In the genomic region with DNA sequence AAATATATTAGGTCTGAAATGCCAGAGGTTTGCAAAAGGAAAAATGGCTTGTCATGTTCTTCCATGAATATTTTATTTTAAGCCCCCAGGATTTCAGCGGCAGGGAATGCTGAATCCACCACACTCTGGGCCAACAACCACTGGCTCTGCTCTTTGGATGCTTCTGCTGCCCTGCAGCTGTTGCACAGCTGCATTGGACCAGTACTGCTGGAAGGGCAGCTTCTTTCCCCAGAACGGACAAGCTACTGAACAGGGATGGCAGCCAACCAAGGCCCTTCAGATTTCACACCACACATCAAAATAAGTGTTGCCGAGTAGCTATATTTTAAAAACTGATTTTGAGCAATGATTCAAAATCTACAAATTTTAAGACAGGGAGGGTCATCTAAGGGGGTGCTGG, we compare ENCODE assay signal across 25 mouse cellular contexts.
DNase-seq lines count a peak whose midpoint lies in the region; ATAC-seq and TF ChIP-seq lines count a peak whose summit lies in the region.
"Had no signal": no experiment of that assay in that cellular context is flagged by ENCODE, and none has a peak within 500 bp of the region (broad histone marks: within the 10 kb centered on the region; RNA-seq: fewer than 3 reads in every experiment).

No protein-coding gene starts in this region.

- H3K4me3 ChIP-seq in gastrocnemius, adult 2 months, result no peak overlapping the region
- H3K4me3 ChIP-seq in heart, embryonic 11.5 days (ENCODE audit: low read depth, low read length), result no peak overlapping the region
- H3K4me3 ChIP-seq: embryonic facial prominence, embryonic 12.5 days; erythroblast, embryonic 14.5 days; forebrain, embryonic 12.5 days; forebrain, embryonic 15.5 days; heart, embryonic 13.5 days; hindbrain, embryonic 12.5 days; hindbrain, embryonic 15.5 days had no signal

- no peaks in the 10 kb centered on the region for H3K27me3 ChIP-seq in heart, embryonic 11.5 days (ENCODE audit: control insufficient read depth, insufficient read depth, low read length)
- H3K27me3 ChIP-seq: CH12.LX; embryonic facial prominence, embryonic 12.5 days; forebrain, embryonic 12.5 days; forebrain, embryonic 15.5 days; heart, embryonic 13.5 days; hindbrain, embryonic 12.5 days; hindbrain, embryonic 15.5 days had no signal

- no peak for ATAC-seq in heart, embryonic 11.5 days (replicated peaks; ENCODE audit: insufficient number of reproducible peaks, low FRiP score, low TSS enrichment)
- ATAC-seq: forebrain, embryonic 15.5 days; intestine, postnatal 0 days; Patski had no signal

- no peak for TF ChIP-seq CTCF in gastrocnemius, adult 2 months (IDR thresholded peaks at IDR 0.05)

- 75% methylated on average over 3 of the region's 3 CpGs for WGBS in heart, embryonic 11.5 days (ENCODE audit: insufficient replicate concordance)

- intact Hi-C loops in gastrocnemius, adult 2 months (cut with DNase I), result no loop called here
- intact Hi-C loops in heart, postnatal 25 days (cut with DNase I), result no loop called here
- intact Hi-C loops in heart, postnatal 10 days (cut with DNase I), result no loop called here

- no peaks in the 10 kb centered on the region for H3K36me3 ChIP-seq in heart, embryonic 11.5 days (ENCODE audit: control insufficient read depth, insufficient read depth, low read length)
- H3K36me3 ChIP-seq: embryonic facial prominence, embryonic 12.5 days; forebrain, embryonic 12.5 days; forebrain, embryonic 15.5 days; G1E; heart, embryonic 13.5 days; hindbrain, embryonic 12.5 days; hindbrain, embryonic 15.5 days had no signal

- no peak overlapping the region for H3K4me2 ChIP-seq in heart, embryonic 11.5 days
- H3K4me2 ChIP-seq: embryonic facial prominence, embryonic 12.5 days; forebrain, embryonic 12.5 days; forebrain, embryonic 15.5 days; heart, embryonic 13.5 days; hindbrain, embryonic 12.5 days; hindbrain, embryonic 15.5 days had no signal

- peak; percentile 5 for DNase-seq in gastrocnemius, postnatal 10 days
- DNase-seq in gastrocnemius, adult 2 months, result no peak
- DNase-seq in heart, adult 11 months, result peak; percentile 90
- DNase-seq in heart, postnatal 25 days (ENCODE audit: low spot score), result no peak
- peak; percentile 8 to 27 for DNase-seq in heart, postnatal 10 days
- no peak for DNase-seq in testis, postnatal 14 days (ENCODE audit: low spot score)
- DNase-seq: adrenal gland, postnatal 10 days; adrenal gland, postnatal 36 days; B cell, adult 2 months; cerebellum, adult 18-20 months; cerebellum, adult 9-10 months; cerebellum, postnatal 14 days; kidney, adult 2 months had no signal

- no peaks in the 10 kb centered on the region for H3K9me3 ChIP-seq in heart, embryonic 11.5 days (replicated peaks; ENCODE audit: control insufficient read depth, low read length)
- H3K9me3 ChIP-seq: embryonic facial prominence, embryonic 12.5 days; forebrain, embryonic 12.5 days; forebrain, embryonic 15.5 days; G1E; heart, embryonic 13.5 days; hindbrain, embryonic 12.5 days; hindbrain, embryonic 15.5 days had no signal

- H3K27ac ChIP-seq in gastrocnemius, adult 2 months, result no peak overlapping the region
- no peak overlapping the region for H3K27ac ChIP-seq in heart, embryonic 11.5 days (ENCODE audit: low read depth, low read length)
- H3K27ac ChIP-seq: embryonic facial prominence, embryonic 12.5 days; forebrain, embryonic 12.5 days; forebrain, embryonic 15.5 days; heart, embryonic 13.5 days; hindbrain, embryonic 12.5 days; hindbrain, embryonic 15.5 days had no signal

- H3K9ac ChIP-seq in heart, embryonic 11.5 days (ENCODE audit: low read depth, low read length), result no peak overlapping the region
- H3K9ac ChIP-seq: embryonic facial prominence, embryonic 12.5 days; forebrain, embryonic 12.5 days; forebrain, embryonic 15.5 days; heart, embryonic 13.5 days; hindbrain, embryonic 12.5 days; hindbrain, embryonic 15.5 days had no signal

- no peaks in the 10 kb centered on the region for H3K4me1 ChIP-seq in heart, embryonic 11.5 days (ENCODE audit: control insufficient read depth, insufficient read depth, low read length)
- H3K4me1 ChIP-seq: embryonic facial prominence, embryonic 12.5 days; forebrain, embryonic 15.5 days; heart, embryonic 13.5 days; hindbrain, embryonic 15.5 days had no signal

Comparison
In these comparisons a context has a peak if more than half of its experiments do, and no peak if none do; other contexts are left out.
1. DNase-seq: peak in gastrocnemius, postnatal 10 days (single experiment), heart, adult 11 months (single experiment) and heart, postnatal 10 days (2 of 2); none in gastrocnemius, adult 2 months (single experiment), heart, postnatal 25 days (single experiment) and testis, postnatal 14 days (single experiment).